29 mouse cellular contexts compared by ENCODE assay signal in genomic region chr1:179339066-179339465, GRCm38 (mm10).
A peak's percentile ranks its signal among the peaks of the same experiment; 100 is the strongest.
DNase-seq lines count a peak whose midpoint lies in the region; ATAC-seq and TF ChIP-seq lines count a peak whose summit lies in the region.
"Had no signal": no experiment of that assay in that cellular context is flagged by ENCODE, and none has a peak within 500 bp of the region (broad histone marks: within the 10 kb centered on the region; RNA-seq: fewer than 3 reads in every experiment).

No protein-coding gene starts in this region.

- no peaks in the 10 kb centered on the region for H3K27me3 ChIP-seq in hindbrain, embryonic 13.5 days
- no peaks in the 10 kb centered on the region for H3K27me3 ChIP-seq in hindbrain, embryonic 10.5 days (ENCODE audit: insufficient read depth, poor library complexity, severe bottlenecking)
- H3K27me3 ChIP-seq in hindbrain, embryonic 16.5 days (replicated peaks; ENCODE audit: control insufficient read depth, insufficient read depth, low read length): no peaks in the 10 kb centered on the region
- H3K27me3 ChIP-seq in neural tube, embryonic 14.5 days (ENCODE audit: control insufficient read depth, insufficient read depth, low read length): no peaks in the 10 kb centered on the region
- H3K27me3 ChIP-seq: embryonic facial prominence, embryonic 12.5 days; forebrain, embryonic 15.5 days; liver, embryonic 12.5 days; Patski had no signal

- WGBS in hindbrain, embryonic 13.5 days: 68% methylated on average over 3 of the region's 3 CpGs
- 90% methylated on average over 3 of the region's 3 CpGs for WGBS in hindbrain, embryonic 10.5 days
- 55% methylated on average over 3 of the region's 3 CpGs for whole genome bisulfite sequencing in hindbrain, embryonic 16.5 days
- WGBS in neural tube, embryonic 14.5 days: 45% methylated on average over 3 of the region's 3 CpGs

- ATAC-seq in hindbrain, embryonic 13.5 days (ENCODE audit: low FRiP score): no peak
- peak; percentile 55; the same call in 1 of the 2 replicates for ATAC-seq in hindbrain, embryonic 16.5 days
- peak; percentile 31; the same call in 1 of the 2 replicates for ATAC-seq in neural tube, embryonic 14.5 days (ENCODE audit: low read depth)
- ATAC-seq: forebrain, embryonic 15.5 days; intestine, embryonic 16.5 days; liver, embryonic 12.5 days; liver, postnatal 0 days; lung, postnatal 0 days; Patski had no signal

- H3K4me1 ChIP-seq in hindbrain, embryonic 13.5 days (replicated peaks): peaks cover 26% of the 10 kb centered on the region
- no peaks in the 10 kb centered on the region; the same call in 1 of the 2 replicates for H3K4me1 ChIP-seq in hindbrain, embryonic 10.5 days (replicated peaks)
- peaks cover 9% of the 10 kb centered on the region for H3K4me1 ChIP-seq in hindbrain, embryonic 16.5 days (ENCODE audit: control insufficient read depth, insufficient read depth, low read depth, low read length)
- H3K4me1 ChIP-seq in neural tube, embryonic 14.5 days (ENCODE audit: control insufficient read depth, insufficient read depth, low read length): peaks cover 16% of the 10 kb centered on the region
- H3K4me1 ChIP-seq: forebrain, embryonic 15.5 days; liver, embryonic 12.5 days had no signal

- H3K9ac ChIP-seq in hindbrain, embryonic 13.5 days: no peak overlapping the region
- no peak overlapping the region for H3K9ac ChIP-seq in hindbrain, embryonic 16.5 days (ENCODE audit: low read depth, low read length)
- no peak overlapping the region for H3K9ac ChIP-seq in neural tube, embryonic 14.5 days (replicated peaks; ENCODE audit: low read depth, low read length)
- H3K9ac ChIP-seq: embryonic facial prominence, embryonic 12.5 days; forebrain, embryonic 15.5 days; liver, embryonic 12.5 days; liver, postnatal 0 days had no signal

- no peak for TF ChIP-seq POLR2A in brain, embryonic 14.5 days (IDR thresholded peaks at IDR 0.05; ENCODE audit: borderline replicate concordance, extremely low read depth, insufficient read depth, insufficient read length, poor library complexity, severe bottlenecking)

- peak overlapping the region; percentile 84 for H3K27ac ChIP-seq in hindbrain, embryonic 13.5 days
- H3K27ac ChIP-seq in hindbrain, embryonic 10.5 days: no peak overlapping the region
- H3K27ac ChIP-seq in hindbrain, embryonic 16.5 days (ENCODE audit: low read depth, low read length): peak overlapping the region; percentile 31; the same call in 1 of the 2 replicates
- H3K27ac ChIP-seq in neural tube, embryonic 14.5 days (ENCODE audit: low read depth, low read length): peak overlapping the region; percentile 71
- H3K27ac ChIP-seq: embryonic facial prominence, embryonic 12.5 days; forebrain, embryonic 15.5 days; gastrocnemius, adult 2 months; liver, embryonic 12.5 days; macrophage had no signal

- TF ChIP-seq CTCF in brain, embryonic 14.5 days (IDR thresholded peaks at IDR 0.05; ENCODE audit: borderline replicate concordance, extremely low read depth, insufficient read depth, insufficient read length): no peak

- no peaks in the 10 kb centered on the region for H3K9me3 ChIP-seq in hindbrain, embryonic 13.5 days
- H3K9me3 ChIP-seq in hindbrain, embryonic 10.5 days: no peaks in the 10 kb centered on the region
- no peaks in the 10 kb centered on the region for H3K9me3 ChIP-seq in hindbrain, embryonic 16.5 days (ENCODE audit: control insufficient read depth, low read length)
- no peaks in the 10 kb centered on the region for H3K9me3 ChIP-seq in neural tube, embryonic 14.5 days (ENCODE audit: control insufficient read depth, low read length)
- H3K9me3 ChIP-seq: embryonic facial prominence, embryonic 12.5 days; forebrain, embryonic 15.5 days; liver, embryonic 12.5 days had no signal

- H3K4me2 ChIP-seq in hindbrain, embryonic 13.5 days: no peak overlapping the region
- no peak overlapping the region for H3K4me2 ChIP-seq in hindbrain, embryonic 16.5 days (ENCODE audit: low read length)
- no peak overlapping the region for H3K4me2 ChIP-seq in neural tube, embryonic 14.5 days (ENCODE audit: low read depth, low read length)
- H3K4me2 ChIP-seq: embryonic facial prominence, embryonic 12.5 days; forebrain, embryonic 15.5 days; heart, embryonic 11.5 days; liver, embryonic 12.5 days had no signal

- H3K36me3 ChIP-seq in hindbrain, embryonic 13.5 days: no peaks in the 10 kb centered on the region
- no peaks in the 10 kb centered on the region for H3K36me3 ChIP-seq in hindbrain, embryonic 10.5 days
- no peaks in the 10 kb centered on the region for H3K36me3 ChIP-seq in hindbrain, embryonic 16.5 days (ENCODE audit: control insufficient read depth, insufficient read depth, low read length)
- H3K36me3 ChIP-seq in neural tube, embryonic 14.5 days (ENCODE audit: control insufficient read depth, insufficient read depth, low read length): no peaks in the 10 kb centered on the region
- H3K36me3 ChIP-seq: embryonic facial prominence, embryonic 12.5 days; forebrain, embryonic 15.5 days; liver, embryonic 12.5 days had no signal

- DNase-seq in hindbrain, embryonic 10.5 days (ENCODE audit: low spot score): no peak
- DNase-seq in brain, embryonic 14.5 days (ENCODE audit: low read depth): peak; percentile 52
- no peak for DNase-seq in right cerebral cortex, postnatal 25 days
- no peak for DNase-seq in lung, adult 18-20 months
- DNase-seq: adrenal gland, postnatal 10 days; cerebellum, adult 11 months; cerebellum, adult 9-11 months; embryo, embryonic 11 days; gastrocnemius, adult 2 months; gastrocnemius, postnatal 36 days; heart, adult 18-20 months; kidney, adult 8-10 months; kidney, postnatal 10 days; layer of hippocampus, postnatal 36 days; left cerebral cortex, postnatal 4 days; liver, postnatal 0 days; spleen, adult 18-20 months; thymus, postnatal 25 days had no signal

- no peak overlapping the region for H3K4me3 ChIP-seq in hindbrain, embryonic 13.5 days
- no peak overlapping the region for H3K4me3 ChIP-seq in hindbrain, embryonic 10.5 days
- H3K4me3 ChIP-seq in hindbrain, embryonic 16.5 days (ENCODE audit: low read length): no peak overlapping the region
- H3K4me3 ChIP-seq in neural tube, embryonic 14.5 days (ENCODE audit: low read depth, low read length): no peak overlapping the region
- H3K4me3 ChIP-seq: embryonic facial prominence, embryonic 12.5 days; forebrain, embryonic 15.5 days; gastrocnemius, adult 2 months; liver, embryonic 12.5 days had no signal
